Mouse (Mus musculus): Measurements from ENCODE around the gene Vpreb1.
"Not testable (repeated sequence)": the region's sequence is repeated elsewhere in the genome, so short reads cannot be mapped to it uniquely, and the experiment has no call there.

The Vpreb1 gene

DNA sequence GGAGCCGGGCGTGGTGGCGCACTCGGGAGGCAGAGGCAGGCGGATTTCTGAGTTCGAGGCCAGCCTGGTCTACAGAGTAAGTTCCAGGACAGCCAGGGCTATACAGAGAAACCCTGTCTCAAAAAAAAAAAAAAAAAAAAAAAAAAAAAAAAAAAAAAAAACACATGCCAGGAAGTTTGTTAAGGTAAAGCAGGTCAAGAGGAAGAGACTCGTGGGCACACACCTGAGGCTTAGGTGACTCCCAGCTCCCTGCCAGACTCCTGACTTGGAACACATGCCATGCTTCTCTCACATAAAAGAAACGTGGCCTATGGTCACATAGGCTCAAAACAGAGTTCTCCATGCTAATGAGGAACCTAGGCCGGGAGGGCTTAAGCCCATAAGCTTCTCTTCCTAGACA is 14.6 kb downstream of the Vpreb1 start:
- DNase-seq (ENCODE audit: low spot score in 2 of 2): not testable (repeated sequence)

DNA sequence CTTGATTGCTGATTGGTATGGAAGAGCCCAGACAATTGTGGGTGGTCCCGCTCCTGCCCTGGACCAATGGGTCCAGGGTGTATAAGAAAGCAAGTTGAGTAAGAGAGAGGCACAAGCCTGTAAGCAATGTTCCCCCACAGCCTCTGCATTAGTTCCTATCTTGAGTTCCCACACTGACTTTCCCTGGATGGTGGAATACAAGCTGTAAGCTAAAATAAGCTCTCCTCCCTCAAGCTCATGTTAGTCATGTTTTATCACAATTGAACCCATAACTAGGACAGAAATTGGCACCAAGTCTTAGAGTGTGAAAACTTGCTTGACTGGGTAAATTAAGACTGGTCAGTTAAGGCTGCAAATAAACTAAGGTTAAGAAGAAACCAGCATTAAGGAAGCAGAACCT is 15.1 kb downstream of the Vpreb1 start:
- DNase-seq (ENCODE audit: low spot score in 2 of 2): no peak

DNA sequence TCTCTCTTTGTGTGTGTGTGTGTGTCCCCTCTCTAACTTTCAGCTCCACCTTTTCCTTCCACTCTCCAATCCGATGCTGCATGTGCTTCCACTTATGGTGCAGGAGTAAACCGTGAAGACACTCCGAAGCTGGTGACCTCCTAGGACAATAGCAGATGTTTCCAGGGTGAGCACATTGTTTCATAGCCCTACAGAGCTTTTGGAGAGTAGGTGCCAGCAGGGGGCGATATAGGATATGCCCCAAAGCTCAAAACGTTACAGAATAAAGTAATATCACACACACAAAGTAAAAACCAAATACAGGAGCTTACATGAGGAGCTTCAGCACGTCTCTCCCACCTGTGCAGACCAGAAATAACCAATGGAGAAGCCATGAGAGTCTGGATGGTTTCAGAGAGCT is 15.8 kb downstream of the Vpreb1 start:
- DNase-seq (ENCODE audit: low spot score in 2 of 2): peak; percentile 35 to 76

DNA sequence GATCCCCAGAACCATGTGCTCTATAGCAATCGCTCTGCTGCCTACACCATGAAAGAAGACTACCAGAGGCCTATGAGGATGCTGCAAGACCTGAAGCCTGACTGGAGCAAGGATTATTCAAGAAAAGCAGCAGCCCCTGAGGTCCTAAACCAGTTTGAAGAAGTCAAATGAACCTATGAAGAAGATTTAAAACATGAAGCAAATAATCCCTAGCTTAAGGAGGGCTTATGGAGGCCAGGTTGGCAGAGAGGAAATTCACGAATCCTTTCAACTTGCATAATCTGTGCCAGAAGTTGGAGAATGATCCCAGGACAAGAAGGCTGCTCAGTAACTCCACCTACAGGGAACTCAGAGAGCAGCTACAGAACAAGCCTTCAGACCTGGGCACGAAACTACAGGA is 18.2 kb downstream of the Vpreb1 start:
- DNase-seq (ENCODE audit: low spot score in 2 of 2): no peak

DNA sequence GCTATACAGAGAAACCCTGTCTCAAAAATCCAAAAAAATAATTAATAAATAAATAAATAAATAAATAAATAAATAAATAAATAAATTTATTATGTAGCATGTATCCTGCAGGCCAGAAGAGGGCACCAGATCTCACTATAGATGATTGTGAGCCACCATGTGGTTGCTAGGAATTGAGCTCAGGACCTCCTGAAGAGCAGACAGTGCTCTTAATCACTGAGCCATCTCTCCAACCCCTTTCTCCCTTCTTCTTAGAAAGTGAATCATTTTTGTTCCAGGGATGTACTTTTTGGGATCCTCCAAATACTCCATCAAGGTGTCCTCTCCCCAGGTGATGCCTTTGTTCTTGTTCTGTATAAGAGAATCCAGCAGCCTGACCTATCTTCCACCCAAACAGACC is 21.4 kb downstream of the Vpreb1 start:
- DNase-seq (ENCODE audit: low spot score in 2 of 2): no peak

DNA sequence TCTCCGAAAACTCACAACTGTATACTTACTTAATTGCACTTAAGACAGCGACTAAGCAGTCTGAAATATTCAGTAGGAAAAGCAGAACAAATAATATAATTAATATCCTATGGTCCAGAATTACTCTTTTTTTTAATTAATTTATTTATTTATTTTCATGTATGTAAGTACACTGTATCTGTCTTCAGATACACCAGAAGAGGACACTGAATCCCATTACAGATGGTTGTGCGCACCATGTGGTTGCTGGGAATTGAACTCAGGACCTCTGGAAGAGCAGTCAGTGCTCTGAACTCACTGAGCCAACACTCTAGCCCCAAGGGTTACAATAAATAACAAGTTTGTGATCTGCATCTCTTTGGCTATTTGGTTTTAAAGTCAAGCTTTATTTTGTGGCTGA is 41.0 kb downstream of the Vpreb1 start:
- DNase-seq (ENCODE audit: low spot score in 2 of 2): no peak

DNA sequence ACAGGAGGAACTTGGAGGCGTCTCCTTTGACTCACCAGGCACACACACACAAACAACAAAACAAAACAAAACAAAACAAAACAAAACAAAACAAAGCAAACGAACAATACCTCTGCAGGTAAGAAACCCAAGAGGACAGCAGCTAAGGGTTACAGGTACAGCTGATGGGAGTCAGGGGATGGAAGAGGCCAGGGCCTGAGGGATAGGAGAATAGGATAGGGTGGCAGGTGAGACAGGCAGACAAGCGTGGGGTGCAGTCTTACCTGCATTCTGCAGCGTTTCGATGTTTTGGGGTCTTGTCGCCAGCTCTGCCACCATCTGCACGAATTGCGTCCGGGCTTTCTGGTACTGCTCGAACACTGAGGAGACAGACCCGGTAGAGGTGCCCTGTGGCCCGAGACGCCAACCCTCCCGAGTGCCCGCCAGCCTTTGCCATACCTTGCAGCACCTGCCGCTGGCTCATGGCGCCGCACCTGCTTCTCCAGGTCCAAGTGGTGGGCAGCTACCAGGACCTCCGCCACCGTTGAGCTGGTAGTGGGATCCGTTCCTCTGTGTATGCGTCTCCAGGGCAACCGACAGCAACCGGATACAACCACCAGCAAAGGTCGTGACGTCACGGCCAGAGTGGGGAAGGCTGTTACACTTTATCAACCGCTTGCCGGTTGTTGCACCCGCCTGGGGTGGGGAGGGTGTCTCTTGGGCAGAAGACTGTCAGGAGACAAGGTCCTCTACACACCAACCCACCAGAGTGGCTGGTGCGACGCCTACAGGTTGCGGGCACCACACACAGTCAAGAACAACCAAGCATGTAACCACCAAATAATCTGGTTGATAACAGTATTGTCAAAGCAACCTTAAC is 41.7 kb downstream of the Vpreb1 start, which contains the start of gene Spag6l:
Gene Spag6l, minus strand, starts transcription at position 700 of the 859 bp plus-strand sequence.
- peak; percentile 19 to 78 for DNase-seq (ENCODE audit: low spot score in 2 of 2)

DNA sequence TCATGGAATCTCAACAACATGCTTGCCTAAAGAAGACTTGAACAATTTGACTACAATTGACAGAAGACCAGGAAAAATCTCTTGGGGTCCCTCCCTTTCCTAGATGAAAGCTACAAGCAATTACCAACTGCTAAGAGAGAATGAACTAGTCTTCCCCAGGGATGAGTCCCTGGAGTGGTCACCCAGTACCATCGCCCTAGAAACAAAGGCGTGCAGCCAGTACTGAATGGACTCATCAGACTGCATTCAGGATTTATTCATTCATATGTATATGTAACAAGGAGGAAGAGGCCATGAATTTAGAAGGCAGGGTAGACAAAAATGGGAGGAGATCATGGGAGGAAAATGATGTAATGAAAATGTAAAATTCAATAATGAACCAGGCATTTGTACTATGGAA is 44.4 kb downstream of the Vpreb1 start:
- DNase-seq (ENCODE audit: low spot score in 2 of 2): no peak

DNA sequence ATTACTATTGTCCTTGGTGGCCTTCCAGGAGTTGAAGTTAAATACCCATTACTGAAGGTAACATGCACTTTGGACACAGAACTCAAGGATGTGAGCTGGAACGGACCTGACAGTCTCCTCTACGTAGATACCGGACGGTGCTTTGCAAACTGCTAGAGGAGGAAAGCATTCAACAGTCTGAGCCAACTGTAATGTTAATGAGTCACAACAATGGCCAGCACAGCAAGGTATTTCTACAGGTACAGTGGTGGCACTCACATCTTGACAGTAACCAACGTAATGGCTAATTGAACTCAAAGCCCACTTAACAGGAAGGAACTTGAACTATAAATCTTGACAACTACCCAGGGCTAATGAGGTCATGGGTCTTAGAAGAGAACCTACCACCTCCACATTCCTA is 45.2 kb downstream of the Vpreb1 start:
- DNase-seq (ENCODE audit: low spot score in 2 of 2): no peak
